Mouse (Mus musculus): ENCODE data around the gene Tcte2.
"Not testable (repeated sequence)": the region's sequence is repeated elsewhere in the genome, so short reads cannot be mapped to it uniquely, and the experiment has no call there.

Gene Tcte2

DNA sequence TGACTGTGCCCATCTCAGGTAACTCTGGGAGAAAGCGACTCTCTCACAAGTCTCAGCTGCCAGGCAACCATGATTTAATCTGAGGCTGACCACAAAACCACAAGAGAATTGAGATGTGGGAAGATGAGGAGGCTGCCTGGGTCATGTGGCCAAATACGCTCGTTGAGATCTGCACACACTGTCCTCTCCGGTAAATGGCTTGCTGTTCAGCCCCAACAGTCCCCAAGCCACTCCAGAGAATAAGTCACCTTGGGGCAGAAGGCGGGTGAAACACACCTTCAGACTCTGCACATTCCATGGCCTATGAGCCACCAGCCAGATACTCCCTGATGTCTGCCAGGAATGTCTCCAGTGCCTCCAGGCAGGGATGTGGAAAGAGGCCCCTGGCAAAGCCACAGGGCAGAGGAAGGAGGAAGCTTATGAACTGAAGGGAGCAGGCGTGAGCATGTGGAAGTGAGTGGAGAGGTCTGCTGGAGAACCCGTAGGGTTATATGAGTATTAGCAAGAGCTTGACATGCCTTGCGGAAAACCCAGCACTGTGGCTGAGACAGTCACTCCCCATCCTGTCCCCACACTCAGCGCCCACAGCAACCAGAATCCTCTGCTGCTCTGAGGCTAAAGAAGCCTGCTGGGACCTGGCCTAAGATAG, 79.1 kb downstream of the Tcte2 start:
- DNase-seq (ENCODE audit: low spot score): no peak

DNA sequence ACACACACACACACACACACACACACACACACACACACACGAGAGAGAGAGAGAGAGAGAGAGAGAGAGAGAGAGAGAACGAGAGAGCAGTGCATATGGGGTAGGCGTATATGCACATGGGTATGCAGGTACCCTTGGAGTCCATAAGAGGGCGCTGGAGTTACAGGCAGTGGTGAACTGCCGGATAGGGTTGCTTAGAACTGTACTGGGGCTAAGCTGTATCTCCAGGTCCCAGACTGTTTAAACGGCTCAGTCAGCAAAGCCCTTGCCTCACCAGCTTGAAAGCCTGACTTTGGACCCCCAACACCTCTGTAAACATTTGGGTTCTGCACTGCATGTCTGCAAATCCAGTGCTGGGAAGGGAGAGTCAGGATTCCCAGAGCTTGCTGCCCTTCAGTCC, 79.9 kb downstream of the Tcte2 start:
- no peak for DNase-seq (ENCODE audit: low spot score)

DNA sequence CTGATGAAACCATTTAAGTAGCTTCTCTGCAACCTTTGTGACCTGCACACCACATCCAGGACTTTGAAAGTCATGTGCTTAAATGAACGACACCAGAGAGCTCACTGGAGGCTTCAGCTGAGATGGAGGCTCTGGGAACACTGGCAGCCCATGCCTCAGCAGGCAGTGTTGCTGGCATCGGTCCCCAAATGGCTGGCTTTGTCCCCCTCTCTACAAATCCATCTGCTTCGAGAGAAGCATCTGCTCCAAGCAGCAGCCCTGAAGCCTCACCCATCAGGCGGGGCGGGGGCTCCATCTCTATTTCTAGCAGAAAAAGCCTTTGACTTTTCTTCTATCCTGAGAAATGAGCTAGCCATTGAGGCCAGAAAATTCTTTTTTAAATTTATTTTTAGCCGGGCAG, 80.5 kb downstream of the Tcte2 start:
- no peak for DNase-seq (ENCODE audit: low spot score)

DNA sequence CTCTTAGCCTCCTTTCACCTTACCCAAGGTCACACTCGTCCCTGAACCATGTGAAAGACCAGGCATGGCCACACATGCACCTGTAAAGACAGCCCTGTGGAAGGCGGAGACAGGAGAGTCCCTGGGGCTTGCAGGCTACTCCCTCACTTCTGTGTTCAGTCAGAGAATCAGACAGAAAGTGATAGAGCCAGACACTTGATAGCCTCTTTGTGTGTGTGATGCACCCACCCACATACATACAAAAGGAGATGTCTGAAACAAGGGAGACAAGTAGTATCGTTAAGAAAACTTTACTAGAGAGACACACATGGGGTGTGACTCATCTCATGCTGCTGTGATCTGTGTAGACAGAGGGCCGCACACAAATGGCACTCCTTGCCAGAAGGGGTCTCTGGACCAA, 81.3 kb downstream of the Tcte2 start:
- DNase-seq (ENCODE audit: low spot score): no peak

DNA sequence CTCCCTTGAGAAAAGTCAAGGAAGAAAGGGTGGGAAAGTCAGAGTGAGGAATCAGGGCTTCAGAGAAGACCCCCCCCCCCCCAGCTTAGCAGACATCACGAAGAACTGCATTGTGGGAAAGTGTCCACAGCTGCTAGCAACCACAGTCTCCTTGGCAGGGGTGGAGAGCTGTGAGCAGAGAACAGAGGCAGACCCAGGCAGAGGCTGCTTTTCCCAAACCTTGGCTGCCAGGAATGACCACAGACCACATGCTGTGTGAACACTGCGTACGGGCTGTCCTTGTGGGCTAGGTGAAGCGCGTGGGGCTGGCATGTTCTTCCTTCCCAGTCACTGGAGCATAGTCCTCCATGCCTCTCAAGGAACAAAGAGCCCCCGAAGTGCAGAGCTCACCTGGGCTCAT, 81.9 kb downstream of the Tcte2 start:
- no peak for DNase-seq (ENCODE audit: low spot score)

DNA sequence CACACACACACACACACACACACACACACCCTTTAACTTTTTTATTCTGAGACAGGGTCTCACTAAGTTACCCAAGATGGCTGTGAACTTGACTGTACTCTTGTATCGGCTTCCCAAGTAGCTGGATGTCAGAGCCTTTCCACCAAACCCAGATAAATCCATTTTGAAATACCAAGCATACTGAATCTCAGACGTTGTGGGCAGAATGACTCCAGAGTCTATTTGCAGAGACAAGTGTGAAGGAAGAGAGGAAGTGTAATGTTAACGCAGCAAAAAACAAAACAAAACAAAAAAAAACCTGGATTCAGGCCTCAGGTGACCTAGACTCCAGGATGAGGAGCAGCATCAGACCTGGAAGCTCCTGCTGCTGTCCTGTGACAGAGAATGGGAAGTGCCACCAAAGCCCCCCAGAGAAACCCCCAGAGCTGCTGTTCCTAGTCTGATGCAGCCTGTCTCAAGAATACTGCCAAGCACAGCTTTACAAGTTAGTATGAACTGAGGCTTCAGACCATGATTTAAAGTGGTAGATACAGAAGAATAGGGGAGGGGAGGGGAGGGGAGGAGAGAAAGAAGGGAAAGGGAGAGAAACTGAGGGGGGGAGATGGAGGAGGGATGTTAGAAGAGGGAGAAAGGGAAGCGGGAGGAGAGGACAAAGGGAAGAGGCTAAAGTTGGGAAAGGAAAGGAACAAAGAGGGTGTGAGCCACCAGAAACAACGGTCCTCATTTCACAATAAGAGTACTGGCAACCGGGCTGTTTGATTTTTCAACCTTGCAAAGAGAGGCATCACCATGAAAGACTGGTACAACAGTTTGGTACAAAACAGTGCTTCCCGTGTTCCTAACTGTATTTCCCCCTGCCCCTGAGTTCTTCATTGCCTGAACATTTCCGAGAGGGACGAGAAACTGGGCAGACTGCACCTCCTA, 84.1 kb downstream of the Tcte2 start:
- no peak for DNase-seq (ENCODE audit: low spot score)

DNA sequence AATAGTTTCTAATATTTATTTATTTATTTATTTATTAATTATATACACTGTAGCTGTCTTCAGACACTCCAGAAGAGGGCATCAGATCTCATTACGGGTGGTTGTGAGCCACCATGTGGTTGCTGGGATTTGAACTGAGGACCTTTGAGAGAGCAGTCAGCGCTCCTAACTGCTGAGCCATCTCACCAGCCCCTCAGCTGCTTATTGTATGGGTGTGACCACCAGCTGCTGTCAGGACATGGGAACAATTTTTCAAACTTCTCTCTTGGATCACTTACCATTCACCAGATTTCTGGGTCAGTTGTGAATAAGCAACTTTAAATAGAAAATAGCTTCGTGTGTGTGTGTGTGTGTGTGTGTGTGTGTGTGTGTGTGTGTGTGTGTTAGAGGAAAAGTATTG, 85.5 kb downstream of the Tcte2 start:
- DNase-seq (ENCODE audit: low spot score): not testable (repeated sequence)

DNA sequence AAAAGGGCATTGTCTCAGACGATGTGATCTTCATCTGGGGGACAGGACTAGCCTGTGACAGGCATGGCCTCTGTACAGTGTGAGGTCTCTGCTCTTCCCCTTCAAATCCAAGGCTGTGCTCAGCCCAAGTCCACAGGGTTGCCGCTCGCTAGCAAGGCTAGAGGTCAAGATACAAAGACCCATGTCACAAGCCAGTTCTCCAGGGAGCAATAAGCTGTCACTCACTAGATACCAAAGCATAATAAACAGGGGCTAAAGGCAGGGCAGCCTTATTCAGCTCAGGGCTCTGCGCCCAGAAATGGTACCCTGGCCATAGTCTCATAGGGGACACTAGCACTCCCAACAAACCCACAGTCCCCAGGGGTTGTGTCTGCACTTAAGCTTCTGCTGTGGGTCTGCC, 86.0 kb downstream of the Tcte2 start:
- DNase-seq (ENCODE audit: low spot score): no peak

DNA sequence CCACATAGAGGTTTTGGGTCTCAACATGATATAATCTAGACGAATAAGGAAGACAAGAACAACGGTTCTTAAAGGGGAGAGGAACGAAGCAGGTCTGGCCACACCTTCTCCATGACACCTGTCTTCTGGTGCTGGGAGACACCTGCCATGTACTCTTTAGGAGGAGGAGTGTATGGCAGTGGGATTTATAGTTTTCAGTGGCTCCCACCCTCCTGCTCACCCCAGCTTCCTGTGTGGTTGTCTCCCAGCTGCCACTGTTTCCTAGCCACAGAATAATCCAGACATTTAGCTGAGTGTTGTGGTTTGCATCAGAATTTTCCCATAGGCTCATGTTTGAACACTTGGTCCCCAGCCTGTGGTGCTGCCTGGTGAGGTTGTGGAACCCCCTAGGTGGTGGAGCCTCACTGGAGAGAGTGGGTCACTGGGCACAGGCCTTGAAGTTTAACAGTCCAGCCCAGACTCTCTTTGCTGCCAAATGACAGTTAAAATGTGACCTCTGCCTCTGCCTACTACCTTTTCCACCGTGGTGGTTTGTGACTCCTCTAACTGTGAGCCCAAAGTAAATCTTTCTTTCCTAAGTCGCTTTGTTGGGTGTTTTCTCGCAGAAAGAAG, 86.8 kb downstream of the Tcte2 start:
- no peak for DNase-seq (ENCODE audit: low spot score)

DNA sequence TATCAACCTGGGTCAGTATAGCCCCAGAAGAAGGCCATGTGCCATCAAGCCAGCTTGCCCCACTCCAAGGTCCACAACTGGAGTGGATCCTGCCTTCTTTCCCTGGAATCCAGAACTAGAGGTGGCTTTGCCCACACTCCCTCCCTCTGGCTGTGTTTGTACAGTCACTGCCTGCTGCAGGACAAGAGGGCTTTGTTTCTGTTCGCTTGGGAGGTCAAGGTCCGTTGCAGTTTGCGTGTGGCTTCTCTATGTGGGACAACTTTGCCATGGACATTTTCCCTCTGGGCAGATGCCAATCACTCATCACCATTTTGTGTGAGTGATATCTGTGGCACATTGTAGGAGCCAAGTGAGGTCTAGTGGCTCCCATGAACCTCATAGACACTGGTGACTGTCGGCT, 89.9 kb downstream of the Tcte2 start:
- no peak for DNase-seq (ENCODE audit: low spot score)

DNA sequence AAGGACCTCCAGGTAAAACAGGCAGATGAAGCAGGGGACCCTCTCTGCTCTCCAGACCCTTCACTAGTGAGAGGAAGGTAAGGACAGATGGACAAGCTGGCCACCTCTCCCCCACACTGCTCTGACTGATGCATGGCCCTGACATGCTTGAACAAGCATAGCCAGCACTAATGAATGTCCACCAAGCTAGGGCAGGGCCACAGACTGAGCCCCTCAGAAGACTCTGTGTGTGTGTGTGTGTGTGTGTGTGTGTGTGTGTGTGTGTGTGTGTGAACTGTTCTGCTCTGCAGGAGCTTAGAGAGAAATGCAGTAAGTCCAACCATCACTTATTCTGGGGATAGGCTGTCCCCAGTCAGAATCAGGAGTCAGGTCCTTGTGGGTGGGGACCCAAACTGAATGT, 91.4 kb downstream of the Tcte2 start:
- DNase-seq (ENCODE audit: low spot score): no peak

DNA sequence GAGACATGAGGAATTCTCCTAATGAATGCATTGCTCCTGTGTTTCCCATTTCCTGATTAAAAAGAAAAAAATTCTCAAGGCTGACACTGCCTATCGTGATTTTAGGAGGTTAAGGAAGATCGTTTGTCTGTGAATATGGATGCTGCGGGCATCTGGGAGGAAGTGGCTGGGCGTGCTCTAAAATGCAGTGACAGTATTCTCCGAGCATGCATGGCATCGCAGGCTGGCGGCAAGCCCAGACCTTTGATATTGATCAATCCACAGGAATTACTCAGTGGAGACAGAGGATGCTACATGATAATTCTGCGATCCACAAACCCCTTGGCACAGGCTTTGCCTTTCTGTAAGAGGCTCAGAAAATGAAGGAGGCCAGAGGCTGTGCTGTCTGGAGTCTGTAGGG, 92.4 kb downstream of the Tcte2 start:
- no peak for DNase-seq (ENCODE audit: low spot score)

DNA sequence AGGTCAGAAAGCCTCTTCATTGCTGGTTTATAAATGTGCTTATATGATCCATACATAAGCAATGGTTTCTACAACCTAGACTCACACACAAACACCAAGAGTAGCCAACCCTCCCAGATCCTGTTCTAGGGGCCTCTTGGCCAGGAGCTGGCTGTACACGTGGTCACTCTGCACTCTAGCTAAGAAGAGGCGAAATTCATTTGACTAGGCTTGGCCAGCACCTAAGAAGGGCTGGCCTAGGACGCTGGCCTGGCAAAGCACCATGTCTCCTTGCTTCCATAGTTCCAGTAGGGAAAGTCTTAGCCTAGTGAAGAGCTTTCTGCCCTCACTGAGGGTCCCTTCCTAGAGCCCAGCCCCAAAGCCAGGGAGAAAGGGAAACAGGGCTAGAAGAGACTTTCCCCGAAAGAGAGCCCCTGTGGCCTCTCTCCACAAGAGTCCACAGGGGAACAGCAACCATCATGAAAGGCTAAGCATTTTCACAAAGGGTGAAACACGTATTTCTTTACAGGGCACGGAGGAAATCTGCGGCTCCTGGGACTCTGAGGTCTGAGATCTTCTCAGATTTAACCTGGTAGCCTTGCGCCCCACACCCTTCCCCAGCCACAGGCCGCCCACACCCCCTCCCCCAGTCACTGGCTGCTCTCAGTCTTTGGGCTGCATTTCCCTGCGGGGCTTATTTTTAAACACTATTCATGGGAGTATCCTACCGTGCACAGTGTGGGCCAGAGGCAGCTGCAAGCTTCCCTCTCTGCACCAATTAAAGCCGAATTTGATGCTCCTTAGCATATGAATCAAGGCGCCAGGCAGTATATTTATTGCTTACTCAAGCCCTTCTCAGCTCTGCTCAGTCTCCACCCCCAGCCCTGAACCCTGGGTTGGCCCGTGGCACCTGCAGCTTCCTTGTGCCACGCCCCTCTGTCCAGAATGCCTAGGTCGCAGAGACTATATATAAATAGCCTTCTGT, 93.3 kb downstream of the Tcte2 start:
- no peak for DNase-seq (ENCODE audit: low spot score)

DNA sequence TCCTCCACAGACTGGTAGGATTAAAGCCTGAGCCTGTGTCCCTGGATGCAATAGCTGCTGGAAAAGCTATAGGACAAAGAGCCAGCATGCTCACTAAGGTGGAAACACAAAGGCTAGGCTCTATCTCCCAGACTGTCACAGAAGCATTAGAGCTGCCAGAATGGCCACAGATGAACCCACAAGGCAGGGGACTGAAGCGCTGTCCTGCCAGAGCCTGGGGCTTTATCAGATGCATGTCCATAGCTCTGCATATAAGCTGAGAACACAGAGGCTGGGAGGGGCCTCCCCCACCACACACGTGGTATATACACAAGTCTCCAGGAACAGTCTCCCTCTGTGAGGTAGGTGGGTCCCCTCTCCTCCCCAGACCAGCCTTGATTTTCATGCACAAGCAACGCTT, 94.6 kb downstream of the Tcte2 start:
- no peak for DNase-seq (ENCODE audit: low spot score)

DNA sequence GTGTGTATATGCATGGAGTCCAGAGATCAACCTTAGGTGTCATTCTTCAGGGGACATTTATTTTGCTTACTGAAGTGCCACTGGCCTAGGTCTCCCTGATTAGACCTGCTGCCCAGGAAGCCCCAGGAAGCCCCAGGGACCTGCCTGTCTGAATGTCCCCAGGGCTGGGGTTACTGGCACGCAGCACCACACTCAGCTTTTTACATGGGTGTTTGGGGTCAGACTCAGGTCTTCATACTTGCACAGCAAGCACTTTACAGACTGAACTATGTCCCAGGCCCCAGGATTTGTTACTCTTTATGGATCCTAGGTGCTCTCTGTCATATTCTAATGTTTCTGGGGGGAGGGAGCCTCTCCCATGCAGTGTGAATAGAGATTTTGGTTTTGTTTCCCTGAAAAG, 95.9 kb downstream of the Tcte2 start:
- DNase-seq (ENCODE audit: low spot score): no peak

DNA sequence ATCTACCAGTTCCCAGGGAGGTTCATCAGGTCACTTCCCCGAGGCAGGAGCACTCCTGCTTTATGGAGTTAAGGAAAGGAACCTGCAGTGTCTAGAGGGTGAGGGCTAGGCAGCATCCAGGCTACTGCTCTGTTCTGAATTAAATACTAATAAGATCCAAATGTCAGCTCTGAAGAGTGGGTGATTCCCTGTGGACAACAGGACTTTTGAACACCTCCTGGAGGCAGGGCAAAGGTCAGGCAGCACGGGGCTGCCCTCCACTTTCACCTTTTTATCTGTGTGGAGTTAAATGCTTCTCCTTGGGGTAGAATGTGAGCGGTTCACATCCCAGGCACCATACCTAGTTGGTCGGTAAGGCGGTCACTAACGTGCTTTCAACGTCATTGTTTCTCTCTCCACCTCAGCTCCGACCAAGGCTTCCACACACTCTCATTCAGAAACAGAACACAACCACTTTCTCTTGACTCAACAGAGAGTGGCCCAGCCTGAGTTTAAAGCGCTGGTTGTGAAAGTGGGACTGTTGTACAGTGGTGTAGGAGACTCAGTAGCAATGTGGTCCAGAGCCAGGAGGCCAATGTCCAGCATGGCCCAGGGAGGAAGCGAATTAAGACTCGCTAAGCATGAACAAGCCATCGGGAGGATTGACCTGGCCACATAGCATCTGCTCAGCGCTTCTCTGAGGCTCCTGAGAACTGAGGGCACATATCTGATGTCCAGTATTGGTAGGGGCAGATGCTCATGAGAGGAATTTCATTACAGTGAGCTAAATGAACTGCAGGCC, 98.0 kb downstream of the Tcte2 start:
- no peak for DNase-seq (ENCODE audit: low spot score)
